ENCODE assay signal across 10 mouse cellular contexts in the genomic region with DNA sequence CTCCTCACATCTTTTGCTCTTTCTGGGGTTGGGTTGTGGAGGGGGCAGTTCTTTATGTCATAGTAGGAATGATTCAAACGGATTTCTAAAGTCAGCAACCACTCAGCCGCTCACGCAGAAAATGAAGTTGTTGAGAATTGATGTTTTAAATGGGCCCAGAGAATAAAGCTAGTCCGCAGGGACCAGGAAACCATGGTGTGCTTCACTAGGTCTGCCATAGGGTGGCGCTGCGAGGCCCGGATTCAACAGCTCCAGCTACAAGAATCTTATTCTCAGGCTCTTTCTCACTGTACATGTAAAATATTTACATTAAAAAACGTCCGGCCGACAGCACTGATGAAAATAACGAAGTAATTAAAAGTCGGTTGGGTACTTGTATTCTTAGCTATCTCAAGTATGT.
DNase-seq lines count a peak whose midpoint lies in the region; ATAC-seq and TF ChIP-seq lines count a peak whose summit lies in the region.
"Had no signal": no experiment of that assay in that cellular context is flagged by ENCODE, and none has a peak within 500 bp of the region (broad histone marks: within the 10 kb centered on the region; RNA-seq: fewer than 3 reads in every experiment).

No protein-coding gene starts in this region.

- no peak overlapping the region for H3K4me3 ChIP-seq in cerebellum, adult 2 months (replicated peaks; ENCODE audit: insufficient read depth, low read depth, low read length)
- no peak overlapping the region for H3K4me3 ChIP-seq in CH12.LX (replicated peaks in 1 of 3; ENCODE audit: low read depth in 2 of 3, low read length in 2 of 3, poor library complexity in 1 of 3)
- H3K4me3 ChIP-seq in neural tube, embryonic 14.5 days (ENCODE audit: low read depth, low read length): no peak overlapping the region
- H3K4me3 ChIP-seq: heart, embryonic 13.5 days; myocyte had no signal

- TF ChIP-seq RAD21 in CH12.LX (IDR thresholded peaks at IDR 0.05; ENCODE audit: low read depth, low read length): peak; percentile 39

- no peak for TF ChIP-seq POLR2A in cerebellum, adult 2 months (IDR thresholded peaks at IDR 0.05; ENCODE audit: borderline replicate concordance, insufficient read depth, low read length)
- no peak for TF ChIP-seq POLR2A in CH12.LX (IDR thresholded peaks at IDR 0.05; ENCODE audit: low read depth, low read length)

- H3K27me3 ChIP-seq in cerebellum, adult 2 months (ENCODE audit: control insufficient read depth, insufficient read depth, low read length): no peaks in the 10 kb centered on the region
- H3K27me3 ChIP-seq in CH12.LX (replicated peaks): no peaks in the 10 kb centered on the region
- no peaks in the 10 kb centered on the region for H3K27me3 ChIP-seq in neural tube, embryonic 14.5 days (ENCODE audit: control insufficient read depth, insufficient read depth, low read length)

- no peak overlapping the region for H3K9ac ChIP-seq in CH12.LX (ENCODE audit: insufficient read depth, low read depth)
- no peak overlapping the region for H3K9ac ChIP-seq in neural tube, embryonic 14.5 days (replicated peaks; ENCODE audit: low read depth, low read length)
- H3K9ac ChIP-seq: heart, embryonic 13.5 days had no signal

- peak; percentile 11 to 32 for DNase-seq in cerebellum, adult 2 months
- DNase-seq in cerebellum, adult 9-10 months: no peak
- DNase-seq in CH12.LX (ENCODE audit: extremely low read depth): peak; percentile 31
- peak; percentile 81 for DNase-seq in embryo, embryonic 10.5 days (ENCODE audit: low spot score)
- DNase-seq in heart, postnatal 36 days: peak; percentile 27 to 34
- DNase-seq in left cerebral cortex, adult 9 months (ENCODE audit: low spot score in 2 of 2): peak; percentile 1 to 52
- DNase-seq in T-cell, adult 2 months (ENCODE audit: low spot score): no peak

- intact Hi-C loops in heart, postnatal 36 days (cut with DNase I): loop anchor here (10.0 kb wide), 1 partner anchor 645 kb away; no protein-coding TSS in a partner anchor

- H3K4me1 ChIP-seq in cerebellum, adult 2 months (ENCODE audit: control insufficient read depth, insufficient read depth, low read length): no peaks in the 10 kb centered on the region
- H3K4me1 ChIP-seq in CH12.LX (ENCODE audit: control insufficient read depth in 1 of 2, insufficient read depth in 2 of 2): no peaks in the 10 kb centered on the region
- no peaks in the 10 kb centered on the region for H3K4me1 ChIP-seq in neural tube, embryonic 14.5 days (ENCODE audit: control insufficient read depth, insufficient read depth, low read length)

- no peaks in the 10 kb centered on the region for H3K79me2 ChIP-seq in CH12.LX (replicated peaks; ENCODE audit: control insufficient read depth, extremely low read depth, insufficient read depth, poor library complexity, severe bottlenecking)

- no peak overlapping the region for H3K4me2 ChIP-seq in CH12.LX (ENCODE audit: insufficient read depth, low read depth, poor library complexity, severe bottlenecking)
- no peak overlapping the region for H3K4me2 ChIP-seq in neural tube, embryonic 14.5 days (ENCODE audit: low read depth, low read length)
- H3K4me2 ChIP-seq: heart, embryonic 13.5 days had no signal

- H3K9me3 ChIP-seq in CH12.LX (replicated peaks; ENCODE audit: low read length): no peaks in the 10 kb centered on the region
- H3K9me3 ChIP-seq in neural tube, embryonic 14.5 days (ENCODE audit: control insufficient read depth, low read length): no peaks in the 10 kb centered on the region
- H3K9me3 ChIP-seq: heart, embryonic 13.5 days had no signal

- in situ Hi-C loops in CH12.LX (cut with MboI; ENCODE audit: low pct_ligation_motif_present, low pct_unique_long_range_greater_than_20kb, low sequenced_read_pairs): no loop called here

- H3K36me3 ChIP-seq in CH12.LX (replicated peaks in 1 of 2; ENCODE audit: control insufficient read depth in 1 of 2, insufficient read depth in 1 of 2, low read length in 1 of 2): no peaks in the 10 kb centered on the region
- no peaks in the 10 kb centered on the region for H3K36me3 ChIP-seq in neural tube, embryonic 14.5 days (ENCODE audit: control insufficient read depth, insufficient read depth, low read length)
- H3K36me3 ChIP-seq: heart, embryonic 13.5 days had no signal

- WGBS in cerebellum, adult 2 months: 10% methylated on average over 12 of the region's 12 CpGs
- 14% methylated on average over 12 of the region's 12 CpGs for WGBS in neural tube, embryonic 14.5 days

- peak; percentile 56; the same call in 1 of the 2 replicates for TF ChIP-seq CTCF in cerebellum, adult 2 months (IDR thresholded peaks at IDR 0.05; ENCODE audit: borderline replicate concordance, insufficient read depth, low read depth, low read length)
- peak; percentile 51 to 53 for TF ChIP-seq CTCF in CH12.LX (conservative IDR thresholded peaks at IDR 0.05 in 1 of 2, IDR thresholded peaks at IDR 0.05 in 1 of 2; ENCODE audit: low read depth in 2 of 2, low read length in 2 of 2)

- peak; percentile 74 for ATAC-seq in neural tube, embryonic 14.5 days (ENCODE audit: low read depth)

- TF ChIP-seq EP300 in CH12.LX (IDR thresholded peaks at IDR 0.05; ENCODE audit: low read length): no peak

- dilution Hi-C loops in CH12.LX (cut with MboI; ENCODE audit: extremely low pct_ligation_motif_present, extremely low pct_unique_long_range_greater_than_20kb, low sequenced_read_pairs): no loop called here

- no peak overlapping the region for H3K27ac ChIP-seq in cerebellum, adult 2 months (ENCODE audit: insufficient read depth, low read length)
- H3K27ac ChIP-seq in CH12.LX (ENCODE audit: insufficient read depth, low read depth): no peak overlapping the region
- H3K27ac ChIP-seq in neural tube, embryonic 14.5 days (ENCODE audit: low read depth, low read length): no peak overlapping the region
- H3K27ac ChIP-seq: heart, embryonic 13.5 days had no signal

TF ChIP-seq in CH12.LX, 34 proteins besides CTCF, POLR2A, EP300 and RAD21:
- TF ChIP-seq RCOR1 (conservative IDR thresholded peaks at IDR 0.05; ENCODE audit: low read depth, low read length) (no peak), MXI1 (IDR thresholded peaks at IDR 0.05; ENCODE audit: low read depth, low read length) (no peak), SMC3 (IDR thresholded peaks at IDR 0.05; ENCODE audit: low read depth, low read length) (peak; percentile 34)
TF ChIP-seq in CH12.LX: peak in this region for 1.

Comparison
In these comparisons a context has a peak if more than half of its experiments do, and no peak if none do; other contexts are left out.
1. DNase-seq: peak in cerebellum, adult 2 months (2 of 2), CH12.LX (single experiment), embryo, embryonic 10.5 days (single experiment), heart, postnatal 36 days (2 of 2) and left cerebral cortex, adult 9 months (2 of 2); none in cerebellum, adult 9-10 months (single experiment) and T-cell, adult 2 months (single experiment).